Mouse (Mus musculus): ENCODE measurements around the gene Evc2. TPM values are rescaled to one million over a fixed set of nuclear protein-coding genes. Genes with fewer than 3 reads are reported as not detected.

Evc2 gene
- polyA plus RNA-seq, 1 experiment from 2014 or later = 14.0 TPM

DNA sequence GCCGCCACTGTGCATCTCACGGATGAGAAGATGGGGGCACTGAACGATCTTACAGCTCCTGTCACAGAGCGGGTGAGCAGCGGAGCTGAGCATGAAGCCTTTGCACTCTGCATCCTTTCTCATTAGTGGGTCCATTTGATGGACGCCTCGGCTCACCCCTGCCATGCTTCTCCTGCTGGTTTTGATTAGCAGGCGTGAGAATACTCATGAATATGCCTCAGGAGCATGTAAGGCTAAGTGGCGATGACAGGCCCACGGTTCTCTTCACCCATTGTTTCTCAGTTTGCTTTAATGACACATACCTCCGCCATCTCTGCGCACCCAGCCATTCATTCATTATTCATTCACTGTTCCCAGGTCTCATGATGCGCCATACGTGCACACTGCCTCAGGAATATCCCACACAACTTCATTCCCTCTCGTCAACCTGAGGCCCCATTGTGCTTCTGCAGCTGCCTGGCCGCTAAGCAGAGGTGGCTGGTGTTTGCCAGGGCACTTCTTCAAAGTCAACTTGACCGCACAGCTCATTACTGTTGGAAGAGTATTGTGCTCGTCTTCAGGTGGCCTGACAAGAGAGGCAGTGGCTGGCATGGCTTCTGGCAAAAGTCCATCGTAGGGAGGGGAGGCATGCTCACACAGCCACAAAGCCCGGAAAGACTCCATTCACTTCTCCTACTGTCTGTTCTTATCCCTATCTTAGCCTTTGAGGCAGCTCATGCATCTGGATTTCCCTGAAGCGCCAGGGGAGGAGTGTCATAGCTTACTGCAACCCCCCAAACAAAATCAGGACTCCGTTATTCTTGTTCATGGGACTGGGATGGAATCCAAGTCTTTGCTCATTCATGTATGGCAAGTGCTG, 57.1 kb downstream of the Evc2 start:
- no peak for DNase-seq (ENCODE audit: low spot score)
- no peaks in the 10 kb centered on the region; the same call in 1 of the 2 replicates for H3K36me3 ChIP-seq (replicated peaks; ENCODE audit: control insufficient read depth, insufficient read depth, low read depth, low read length)

DNA sequence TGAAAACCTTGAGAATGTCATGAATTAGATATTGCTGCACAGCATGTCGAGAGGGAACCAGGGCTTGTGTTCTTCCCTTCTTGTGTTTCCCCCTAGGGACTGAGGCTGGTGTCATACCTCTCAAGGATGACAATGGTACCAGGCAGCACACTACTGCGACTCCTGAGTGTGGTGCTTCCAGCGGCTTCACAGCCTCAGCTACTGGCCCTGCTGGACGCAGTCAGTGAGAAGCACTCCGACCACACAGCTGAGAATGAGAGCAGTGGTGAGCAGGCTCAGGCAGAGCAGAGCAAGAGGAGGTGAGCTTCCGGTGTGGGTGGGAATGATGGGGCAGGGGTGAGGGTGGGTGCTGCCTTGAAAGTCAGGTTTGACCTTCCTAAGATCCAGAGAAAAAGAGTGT, 80.7 kb downstream of the Evc2 start:
- WGBS = 86% methylated on average over 6 of the region's 6 CpGs
- ATAC-seq (replicated peaks; ENCODE audit: insufficient number of reproducible peaks, low FRiP score, low TSS enrichment, low read depth) (no peak), DNase-seq (ENCODE audit: low spot score) (no peak)
- H3K27ac ChIP-seq (replicated peaks; ENCODE audit: low read depth, low read length) = no peak overlapping the region
- H3K9me3 ChIP-seq (replicated peaks; ENCODE audit: control insufficient read depth, low read length) = no peaks in the 10 kb centered on the region
- no peaks in the 10 kb centered on the region; the same call in 1 of the 2 replicates for H3K36me3 ChIP-seq (replicated peaks; ENCODE audit: control insufficient read depth, insufficient read depth, low read depth, low read length)
- no peaks in the 10 kb centered on the region for H3K4me1 ChIP-seq (ENCODE audit: control insufficient read depth, insufficient read depth, low read length)
- no peak overlapping the region for H3K4me3 ChIP-seq (ENCODE audit: low read depth, low read length)
- H3K9ac ChIP-seq (replicated peaks; ENCODE audit: low read length) = no peak overlapping the region
- H3K4me2 ChIP-seq (ENCODE audit: low read depth, low read length) = no peak overlapping the region
- no peaks in the 10 kb centered on the region for H3K27me3 ChIP-seq (ENCODE audit: control insufficient read depth, insufficient read depth, low read length)

More for the DNA sequence above, 57.1 kb downstream of the Evc2 start:
- WGBS = 84% methylated on average over 22 of the region's 22 CpGs
- no peaks in the 10 kb centered on the region for H3K4me1 ChIP-seq (ENCODE audit: control insufficient read depth, insufficient read depth, low read length)
- H3K9ac ChIP-seq (replicated peaks; ENCODE audit: low read length) = no peak overlapping the region
- no peaks in the 10 kb centered on the region for H3K27me3 ChIP-seq (ENCODE audit: control insufficient read depth, insufficient read depth, low read length)
- ATAC-seq (replicated peaks; ENCODE audit: insufficient number of reproducible peaks, low FRiP score, low TSS enrichment, low read depth) = no peak
- no peaks in the 10 kb centered on the region for H3K9me3 ChIP-seq (replicated peaks; ENCODE audit: control insufficient read depth, low read length)
- H3K4me2 ChIP-seq (ENCODE audit: low read depth, low read length) = no peak overlapping the region
- H3K4me3 ChIP-seq (ENCODE audit: low read depth, low read length) = no peak overlapping the region
- no peak overlapping the region for H3K27ac ChIP-seq (replicated peaks; ENCODE audit: low read depth, low read length)

DNA sequence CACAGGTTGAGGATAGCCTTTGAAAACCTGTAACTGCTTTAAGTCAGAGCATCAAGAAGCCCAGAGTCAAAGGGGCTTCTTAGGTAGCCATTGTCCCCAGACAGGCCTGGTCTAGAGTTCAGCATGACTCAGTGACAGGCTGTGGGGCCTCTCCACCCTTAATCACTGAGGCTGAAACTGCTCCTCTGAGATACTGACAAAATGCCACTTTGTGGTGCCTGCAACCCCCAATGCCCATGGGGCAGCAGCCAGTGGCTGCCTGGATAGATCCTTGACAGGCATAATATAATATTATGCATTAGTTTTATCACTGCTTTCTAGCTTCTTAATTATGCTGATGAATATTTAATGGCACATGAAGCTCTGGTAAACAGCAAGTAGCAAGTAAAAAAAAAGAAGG, 88.9 kb downstream of the Evc2 start:
- DNase-seq (ENCODE audit: low spot score) (no peak), ATAC-seq (replicated peaks; ENCODE audit: insufficient number of reproducible peaks, low FRiP score, low TSS enrichment, low read depth) (no peak)
- no peak overlapping the region for H3K4me2 ChIP-seq (ENCODE audit: low read depth, low read length)
- H3K9me3 ChIP-seq (replicated peaks; ENCODE audit: control insufficient read depth, low read length) = no peaks in the 10 kb centered on the region
- no peaks in the 10 kb centered on the region for H3K4me1 ChIP-seq (ENCODE audit: control insufficient read depth, insufficient read depth, low read length)
- H3K27me3 ChIP-seq (ENCODE audit: control insufficient read depth, insufficient read depth, low read length) = no peaks in the 10 kb centered on the region
- no peak overlapping the region for H3K9ac ChIP-seq (replicated peaks; ENCODE audit: low read length)
- H3K4me3 ChIP-seq (ENCODE audit: low read depth, low read length) = no peak overlapping the region
- H3K27ac ChIP-seq (replicated peaks; ENCODE audit: low read depth, low read length) = no peak overlapping the region
- no peaks in the 10 kb centered on the region; the same call in 1 of the 2 replicates for H3K36me3 ChIP-seq (replicated peaks; ENCODE audit: control insufficient read depth, insufficient read depth, low read depth, low read length)

DNA sequence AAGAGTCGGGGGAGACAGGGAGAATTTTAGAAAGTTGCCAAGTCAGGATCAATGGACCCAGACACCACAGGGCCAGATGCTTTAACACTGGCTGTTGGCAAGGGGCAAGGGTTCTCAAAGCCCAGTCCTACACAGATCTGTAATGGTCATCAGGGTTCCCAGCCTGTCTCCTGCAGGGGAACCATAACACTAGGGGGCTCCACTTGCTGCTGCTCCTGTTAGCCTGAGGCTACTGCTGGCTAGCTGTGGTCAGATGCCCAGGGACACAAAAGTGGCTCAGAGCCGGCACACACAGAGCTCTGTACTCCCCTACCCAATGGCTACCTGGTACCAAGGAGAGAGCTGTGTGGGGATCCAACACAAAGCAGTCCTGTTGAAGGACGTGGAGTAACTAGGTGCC, 97.1 kb downstream of the Evc2 start:
- WGBS = 78% methylated on average over 3 of the region's 3 CpGs
- ATAC-seq (replicated peaks; ENCODE audit: insufficient number of reproducible peaks, low FRiP score, low TSS enrichment, low read depth) = no peak

DNA sequence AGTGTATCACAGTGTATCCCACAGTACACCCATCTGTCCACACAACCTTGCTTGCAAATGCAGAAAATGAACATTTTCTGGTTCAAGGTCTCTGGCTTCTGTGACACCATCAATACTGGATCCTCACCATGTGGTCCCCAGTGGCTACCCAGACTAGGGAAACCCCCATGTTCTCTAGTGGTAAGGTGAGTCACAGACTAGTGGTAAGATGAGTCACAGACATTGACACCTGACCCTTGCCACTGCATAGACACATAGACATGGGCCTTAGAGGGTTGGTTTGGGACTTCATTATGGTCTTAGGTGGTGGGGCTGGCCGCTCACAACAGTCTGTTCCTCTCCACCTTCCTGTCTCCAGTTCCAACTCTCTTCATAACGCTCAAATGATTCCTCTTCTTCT, 104.5 kb downstream of the Evc2 start:
- H3K27me3 ChIP-seq (ENCODE audit: control insufficient read depth, insufficient read depth, low read length) = no peaks in the 10 kb centered on the region
- 84% methylated on average over 2 of the region's 2 CpGs for WGBS
- no peak overlapping the region for H3K4me3 ChIP-seq (ENCODE audit: low read depth, low read length)
- ATAC-seq (replicated peaks; ENCODE audit: insufficient number of reproducible peaks, low FRiP score, low TSS enrichment, low read depth) (no peak), DNase-seq (ENCODE audit: low spot score) (no peak)
- no peaks in the 10 kb centered on the region for H3K36me3 ChIP-seq (replicated peaks; ENCODE audit: control insufficient read depth, insufficient read depth, low read depth, low read length)
- no peaks in the 10 kb centered on the region for H3K4me1 ChIP-seq (ENCODE audit: control insufficient read depth, insufficient read depth, low read length)
- H3K9ac ChIP-seq (replicated peaks; ENCODE audit: low read length) = no peak overlapping the region
- no peak overlapping the region for H3K27ac ChIP-seq (replicated peaks; ENCODE audit: low read depth, low read length)
- H3K4me2 ChIP-seq (ENCODE audit: low read depth, low read length) = no peak overlapping the region
- H3K9me3 ChIP-seq (replicated peaks; ENCODE audit: control insufficient read depth, low read length) = no peaks in the 10 kb centered on the region

More for the DNA sequence above, 97.1 kb downstream of the Evc2 start:
- H3K4me3 ChIP-seq (ENCODE audit: low read depth, low read length) = no peak overlapping the region
- H3K27ac ChIP-seq (replicated peaks; ENCODE audit: low read depth, low read length) = no peak overlapping the region
- no peak overlapping the region for H3K9ac ChIP-seq (replicated peaks; ENCODE audit: low read length)
- H3K27me3 ChIP-seq (ENCODE audit: control insufficient read depth, insufficient read depth, low read length) = no peaks in the 10 kb centered on the region
- no peaks in the 10 kb centered on the region for H3K9me3 ChIP-seq (replicated peaks; ENCODE audit: control insufficient read depth, low read length)
- H3K4me2 ChIP-seq (ENCODE audit: low read depth, low read length) = no peak overlapping the region
- DNase-seq (ENCODE audit: low spot score) = no peak
- H3K4me1 ChIP-seq (ENCODE audit: control insufficient read depth, insufficient read depth, low read length) = no peaks in the 10 kb centered on the region
- no peaks in the 10 kb centered on the region for H3K36me3 ChIP-seq (replicated peaks; ENCODE audit: control insufficient read depth, insufficient read depth, low read depth, low read length)

DNA sequence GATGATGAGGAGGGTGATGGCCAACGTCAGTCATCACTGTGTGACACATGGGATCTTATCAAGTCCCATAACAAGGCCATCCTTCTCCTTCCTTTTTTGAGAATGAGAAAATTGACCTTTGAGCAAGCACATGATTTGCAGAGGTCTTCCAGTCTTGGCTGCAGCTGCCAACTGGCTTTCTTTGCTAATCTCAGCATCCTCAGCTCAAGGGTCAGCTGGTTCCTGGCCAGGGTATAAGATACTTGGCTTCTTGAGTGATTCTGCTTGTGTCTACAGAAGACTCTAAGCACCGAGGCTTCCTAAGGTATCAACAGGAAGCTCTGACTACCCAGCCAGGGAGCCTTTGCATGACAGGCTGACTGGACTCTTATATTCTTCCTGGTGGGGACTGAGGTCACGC, 109.2 kb downstream of the Evc2 start:
- H3K9ac ChIP-seq (replicated peaks; ENCODE audit: low read length) = no peak overlapping the region
- H3K27ac ChIP-seq (replicated peaks; ENCODE audit: low read depth, low read length) = no peak overlapping the region
- H3K4me1 ChIP-seq (ENCODE audit: control insufficient read depth, insufficient read depth, low read length) = no peaks in the 10 kb centered on the region
- DNase-seq (ENCODE audit: low spot score) (no peak), ATAC-seq (replicated peaks; ENCODE audit: insufficient number of reproducible peaks, low FRiP score, low TSS enrichment, low read depth) (no peak)
- no peaks in the 10 kb centered on the region for H3K9me3 ChIP-seq (replicated peaks; ENCODE audit: control insufficient read depth, low read length)
- no peaks in the 10 kb centered on the region for H3K36me3 ChIP-seq (replicated peaks; ENCODE audit: control insufficient read depth, insufficient read depth, low read depth, low read length)
- WGBS = 73% methylated on average over 3 of the region's 3 CpGs
- no peaks in the 10 kb centered on the region for H3K27me3 ChIP-seq (ENCODE audit: control insufficient read depth, insufficient read depth, low read length)
- no peak overlapping the region for H3K4me3 ChIP-seq (ENCODE audit: low read depth, low read length)
- no peak overlapping the region for H3K4me2 ChIP-seq (ENCODE audit: low read depth, low read length)

DNA sequence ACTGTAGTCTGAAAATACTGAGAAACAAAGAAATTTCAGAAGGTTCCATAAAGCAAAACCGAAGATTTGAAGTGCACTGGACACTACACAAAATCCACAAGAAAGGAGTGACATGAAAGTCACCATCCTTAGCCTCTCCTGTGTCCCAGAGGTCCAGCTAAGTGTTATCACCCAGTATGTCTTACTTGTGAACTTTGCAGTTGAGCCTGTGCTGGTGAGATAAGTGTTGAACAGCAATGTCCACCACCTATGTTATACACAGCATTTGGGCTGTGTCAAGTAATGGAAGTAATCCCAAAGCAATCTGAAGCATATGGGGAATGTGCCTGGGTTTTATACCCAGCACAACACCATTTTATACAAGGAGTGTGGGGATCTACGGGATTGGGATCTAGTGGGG, 118.3 kb downstream of the Evc2 start:
- Histone ChIP-seq H3K9me3 (replicated peaks; ENCODE audit: control insufficient read depth, low read length) (no peaks in the 10 kb centered on the region), H3K4me2 (ENCODE audit: low read depth, low read length) (no peak overlapping the region), H3K27ac (replicated peaks; ENCODE audit: low read depth, low read length) (no peak overlapping the region), H3K9ac (replicated peaks; ENCODE audit: low read length) (no peak overlapping the region), H3K4me1 (ENCODE audit: control insufficient read depth, insufficient read depth, low read length) (no peaks in the 10 kb centered on the region), H3K4me3 (ENCODE audit: low read depth, low read length) (no peak overlapping the region), H3K27me3 (ENCODE audit: control insufficient read depth, insufficient read depth, low read length) (no peaks in the 10 kb centered on the region), H3K36me3 (replicated peaks; ENCODE audit: control insufficient read depth, insufficient read depth, low read depth, low read length) (no peaks in the 10 kb centered on the region)
- DNase-seq (ENCODE audit: low spot score) (no peak), ATAC-seq (replicated peaks; ENCODE audit: insufficient number of reproducible peaks, low FRiP score, low TSS enrichment, low read depth) (no peak)
- 83% methylated on average over 2 of the region's 2 CpGs for WGBS

DNA sequence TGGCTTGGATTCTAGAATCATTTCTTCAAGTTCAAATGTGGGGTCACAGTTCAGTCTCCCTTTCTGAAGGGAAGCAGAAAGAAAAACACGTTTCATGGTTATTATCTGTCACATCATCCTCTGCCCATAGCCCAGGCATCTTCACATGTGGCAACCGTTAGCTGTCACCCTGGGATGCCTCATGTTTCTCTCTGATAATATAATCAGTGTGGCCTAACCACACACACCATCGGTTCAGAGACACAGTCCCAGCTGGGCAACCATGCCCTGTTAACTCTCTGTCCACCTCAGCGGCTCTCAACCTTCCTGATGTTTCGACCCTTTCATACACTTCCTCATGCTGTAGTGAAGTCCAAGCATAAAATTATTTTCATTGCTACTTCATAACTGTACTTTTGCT, 118.9 kb downstream of the Evc2 start:
- H3K9me3 ChIP-seq (replicated peaks; ENCODE audit: control insufficient read depth, low read length) = no peaks in the 10 kb centered on the region
- ATAC-seq (replicated peaks; ENCODE audit: insufficient number of reproducible peaks, low FRiP score, low TSS enrichment, low read depth) = no peak
- 61% methylated on average over 5 of the region's 5 CpGs for WGBS

More for the DNA sequence above, 118.9 kb downstream of the Evc2 start:
- no peak overlapping the region for H3K9ac ChIP-seq (replicated peaks; ENCODE audit: low read length)
- H3K4me2 ChIP-seq (ENCODE audit: low read depth, low read length) = no peak overlapping the region
- H3K4me3 ChIP-seq (ENCODE audit: low read depth, low read length) = no peak overlapping the region
- H3K27me3 ChIP-seq (ENCODE audit: control insufficient read depth, insufficient read depth, low read length) = no peaks in the 10 kb centered on the region
- no peak overlapping the region for H3K27ac ChIP-seq (replicated peaks; ENCODE audit: low read depth, low read length)
- H3K4me1 ChIP-seq (ENCODE audit: control insufficient read depth, insufficient read depth, low read length) = no peaks in the 10 kb centered on the region
- no peak for DNase-seq (ENCODE audit: low spot score)
- no peaks in the 10 kb centered on the region for H3K36me3 ChIP-seq (replicated peaks; ENCODE audit: control insufficient read depth, insufficient read depth, low read depth, low read length)

All from embryonic facial prominence, embryonic 11.5 days (tissue).